Mouse (Mus musculus) neural tube, embryonic 11.5 days (tissue): Measurements from ENCODE around the gene Obscn. TPM values are rescaled to one million over a fixed set of nuclear protein-coding genes. Genes with fewer than 3 reads are reported as not detected.
"Not testable (repeated sequence)": the region's sequence is repeated elsewhere in the genome, so short reads cannot be mapped to it uniquely, and the experiment has no call there.

Experiments used
- ATAC-seq: fragments of 200-750 bp; cut with Nextera tagmentation; 2 replicates; pipeline ENCODE4 v1.8.0; 2017; ENCODE audit warnings: moderate number of reproducible peaks, mild to moderate bottlenecking, moderate TSS enrichment, moderate library complexity; ENCODE audit not compliant: insufficient read depth, low FRiP score, low TSS enrichment
- DNase-seq: peaks from one replicate; pipeline ENCODE4 v3.0.0-alpha.2; 2015; ENCODE audit warnings: low spot score
- H3K27ac ChIP-seq: fragments of 300-500 bp; sonication (generic); 2 replicates; pipeline ENCODE4 v1.5.1; 2014; ENCODE audit warnings: low read depth, mild to moderate bottlenecking, low read length
- H3K27me3 ChIP-seq: fragments of 300-500 bp; sonication (generic); 2 replicates; pipeline ENCODE4 v1.6.1; 2014; ENCODE audit warnings: mild to moderate bottlenecking, low read length, mixed read lengths; ENCODE audit not compliant: control insufficient read depth, insufficient read depth
- H3K36me3 ChIP-seq: fragments of 300-500 bp; sonication (generic); 2 replicates; pipeline ENCODE4 v1.6.1; 2014; ENCODE audit warnings: mild to moderate bottlenecking, low read length, moderate library complexity, mixed read lengths; ENCODE audit not compliant: control insufficient read depth, insufficient read depth
- H3K4me1 ChIP-seq: fragments of 300-500 bp; sonication (generic); 2 replicates; pipeline ENCODE4 v1.6.1; 2014; ENCODE audit warnings: low read length, mixed read lengths; ENCODE audit not compliant: control insufficient read depth, insufficient read depth
- H3K4me2 ChIP-seq: fragments of 300-500 bp; sonication (generic); 2 replicates; pipeline ENCODE4 v1.6.1; 2014; ENCODE audit warnings: low read depth, mild to moderate bottlenecking, moderate library complexity
- H3K4me3 ChIP-seq: fragments of 300-500 bp; sonication (generic); 2 replicates; pipeline ENCODE4 v1.5.1; 2014; ENCODE audit warnings: low read depth, low read length
- H3K9ac ChIP-seq: fragments of 300-500 bp; sonication (generic); 2 replicates; pipeline ENCODE4 v1.6.1; 2014; ENCODE audit warnings: mild to moderate bottlenecking, low read length
- H3K9me3 ChIP-seq: fragments of 300-500 bp; sonication (generic); 2 replicates; pipeline ENCODE4 v1.6.1; 2016; ENCODE audit warnings: low read length; ENCODE audit not compliant: control insufficient read depth
- WGBS: fragments of 180-500 bp; shearing (Covaris S2); extraction: QIAGEN DNeasy Blood & Tissue Kit; methylation state at CpG from one replicate; pipeline ENCODE4 v1.1.7; 2014; 5-methylcytosine and 5-hydroxymethylcytosine counted together
- polyA plus RNA-seq: library from polyadenylated mRNA; unstranded; fragments of >200 nt; fragmentation: Nextera tagmentation; extraction: Ambion mirVana; gene quantifications from 2 replicates; pipeline ENCODE4 v1.2.1, GENCODE M21; 2014

Obscn gene
- polyA plus RNA-seq, 1 experiment from 2014 or later = 0.88 TPM

GRCm38 (mm10) chr11:58959921-58960465 is 176.2 kb downstream of the Obscn start:
- Histone ChIP-seq H3K4me1 (peaks cover 23% of the 10 kb centered on the region), H3K36me3 (no peaks in the 10 kb centered on the region), H3K4me2 (peak overlapping the region; percentile 59), H3K9ac (peak overlapping the region; percentile 36), H3K27me3 (no peaks in the 10 kb centered on the region), H3K27ac (no peak overlapping the region), H3K4me3 (peak overlapping the region; percentile 34), H3K9me3 (no peaks in the 10 kb centered on the region)
- ATAC-seq (peak; percentile 80; the same call in 1 of the 2 replicates), DNase-seq (peak; percentile 82)
- WGBS = 3% methylated on average over 40 of the region's 40 CpGs

GRCm38 (mm10) chr11:58959186-58959825 is 176.9 kb downstream of the Obscn start:
- H3K27me3 ChIP-seq = no peaks in the 10 kb centered on the region
- peak overlapping the region; percentile 59 for H3K4me2 ChIP-seq
- WGBS = 38% methylated on average over 15 of the region's 15 CpGs
- peaks cover 19% of the 10 kb centered on the region for H3K4me1 ChIP-seq
- H3K4me3 ChIP-seq = peak overlapping the region; percentile 34
- ATAC-seq = no peak
- no peak for DNase-seq
- H3K36me3 ChIP-seq = no peaks in the 10 kb centered on the region
- no peaks in the 10 kb centered on the region for H3K9me3 ChIP-seq
- H3K9ac ChIP-seq = peak overlapping the region; percentile 36
- no peak overlapping the region for H3K27ac ChIP-seq

GRCm38 (mm10) chr11:58958536-58958935 is 177.7 kb downstream of the Obscn start:
- 89% methylated on average over 6 of the region's 6 CpGs for WGBS
- no peak overlapping the region for H3K4me3 ChIP-seq
- 0 out of 2 replicates have a peak overlapping the region, but pooled peaks have one; percentile 4 for H3K4me2 ChIP-seq
- no peaks in the 10 kb centered on the region for H3K9me3 ChIP-seq
- no peak for DNase-seq
- H3K27me3 ChIP-seq = no peaks in the 10 kb centered on the region
- peaks cover 19% of the 10 kb centered on the region for H3K4me1 ChIP-seq
- H3K9ac ChIP-seq = no peak overlapping the region
- no peak overlapping the region for H3K27ac ChIP-seq
- ATAC-seq = no peak
- H3K36me3 ChIP-seq = no peaks in the 10 kb centered on the region

GRCm38 (mm10) chr11:58957226-58957914 is 178.8 kb downstream of the Obscn start:
- no peak overlapping the region for H3K9ac ChIP-seq
- H3K4me1 ChIP-seq = peaks cover 23% of the 10 kb centered on the region
- 92% methylated on average over 5 of the region's 5 CpGs for WGBS
- H3K4me3 ChIP-seq = 0 out of 2 replicates have a peak overlapping the region, but pooled peaks have one; percentile 4
- H3K9me3 ChIP-seq = no peaks in the 10 kb centered on the region
- DNase-seq (no peak), ATAC-seq (no peak)
- peak overlapping the region; percentile 89 for H3K4me2 ChIP-seq
- no peaks in the 10 kb centered on the region for H3K27me3 ChIP-seq
- H3K36me3 ChIP-seq = no peaks in the 10 kb centered on the region
- H3K27ac ChIP-seq = no peak overlapping the region

- peak overlapping the region; percentile 86; the same call in 1 of the 2 replicates for H3K27ac ChIP-seq
- DNase-seq = no peak
- WGBS = 38% methylated on average over 8 of the region's 8 CpGs
- peak overlapping the region; percentile 89 for H3K4me2 ChIP-seq
- H3K4me3 ChIP-seq = peak overlapping the region; percentile 86
- H3K9ac ChIP-seq = peak overlapping the region; percentile 93
- no peaks in the 10 kb centered on the region for H3K9me3 ChIP-seq
- no peak for ATAC-seq
- peaks cover 23% of the 10 kb centered on the region for H3K4me1 ChIP-seq
- no peaks in the 10 kb centered on the region for H3K36me3 ChIP-seq
- H3K27me3 ChIP-seq = no peaks in the 10 kb centered on the region
These were observed 180.3 kb downstream of the Obscn start for GRCm38 (mm10) chr11:58955868-58956257.

GRCm38 (mm10) chr11:58955143-58955867 is 180.9 kb downstream of the Obscn start:
- no peaks in the 10 kb centered on the region for H3K27me3 ChIP-seq
- peak overlapping the region; percentile 93 for H3K9ac ChIP-seq
- no peaks in the 10 kb centered on the region for H3K36me3 ChIP-seq
- H3K4me3 ChIP-seq = peak overlapping the region; percentile 86
- H3K4me1 ChIP-seq = peaks cover 23% of the 10 kb centered on the region
- no peak for DNase-seq
- H3K4me2 ChIP-seq = peak overlapping the region; percentile 89
- peak overlapping the region; percentile 86 for H3K27ac ChIP-seq
- H3K9me3 ChIP-seq = no peaks in the 10 kb centered on the region
- WGBS = under 1% methylated on average over 20 of the region's 20 CpGs
- peak; percentile 36 for ATAC-seq

GRCm38 (mm10) chr11:58954420-58955142 is 181.6 kb downstream of the Obscn start, which contains the start of the genes Hist3h2a and Trim17:
Hist3h2a (plus strand) TSS chr11:58954685.
Trim17 (plus strand) TSS chr11:58954685.
- Histone ChIP-seq H3K27me3 (no peaks in the 10 kb centered on the region), H3K4me3 (peak within 1 kb of the TSS; percentile 86), H3K4me1 (peaks cover 23% of the 10 kb centered on the region), H3K36me3 (no peaks in the 10 kb centered on the region), H3K9ac (peak within 1 kb of the TSS; percentile 93), H3K9me3 (no peaks in the 10 kb centered on the region), H3K27ac (peak within 1 kb of the TSS; percentile 86), H3K4me2 (peak within 1 kb of the TSS; percentile 89)
- DNase-seq = peak; percentile 85
- under 1% methylated on average over 46 of the region's 49 CpGs for WGBS
- peak; percentile 86 for ATAC-seq

- not testable (repeated sequence) for DNase-seq, H3K36me3 ChIP-seq, H3K27me3 ChIP-seq, H3K9me3 ChIP-seq
- peak overlapping the region; percentile 86 for H3K4me3 ChIP-seq
- WGBS = 0% methylated on average over 11 of the region's 17 CpGs
- peak overlapping the region; percentile 64 for H3K9ac ChIP-seq
- peak overlapping the region; percentile 86 for H3K27ac ChIP-seq
- peak; percentile 42 for ATAC-seq
- peak overlapping the region; percentile 58 for H3K4me2 ChIP-seq
- peaks cover 23% of the 10 kb centered on the region for H3K4me1 ChIP-seq
These were observed 182.1 kb downstream of the Obscn start for GRCm38 (mm10) chr11:58954170-58954419.
